Mouse (Mus musculus) MEL (cell line): ENCODE data around the gene Tufm. TPM values are rescaled to one million over a fixed set of nuclear protein-coding genes. Genes with fewer than 3 reads are reported as not detected.
A peak's percentile ranks its signal among the peaks of the same experiment; 100 is the strongest.

Experiments used
- DNase-seq: peaks from one replicate; pipeline ENCODE4 v3.0.0; 2011; ENCODE audit warnings: low read depth, low spot score
- H3K27ac ChIP-seq: 2 replicates; pipeline ENCODE4 v1.5.1; 2012; ENCODE audit warnings: low read depth, mild to moderate bottlenecking, control low read depth, low read length, moderate library complexity; ENCODE audit not compliant: control insufficient read depth
- H3K27me3 ChIP-seq, 2 experiments: fragments of 150-350 bp in 1 of 2; sonication (generic) in 1 of 2; 2 replicates each; pipeline ENCODE4 v1.6.1; 2012; ENCODE audit warnings: low read length in 2 of 2, mild to moderate bottlenecking in 2 of 2, improper control_type of control experiment in 1 of 2, moderate library complexity in 1 of 2; ENCODE audit not compliant: insufficient read depth in 2 of 2, control insufficient read depth in 1 of 2
- H3K36me3 ChIP-seq, 2 experiments: 2 replicates each; pipeline ENCODE4 v1.6.1; 2012 to 2014; ENCODE audit warnings: low read length in 2 of 2, improper control_type of control experiment in 1 of 2, inconsistent platforms in 1 of 2, mild to moderate bottlenecking in 1 of 2; ENCODE audit not compliant: insufficient read depth in 2 of 2, control insufficient read depth in 1 of 2
- H3K4me1 ChIP-seq, 2 experiments: fragments of 150-350 bp in 1 of 2; sonication (generic) in 1 of 2; 2 replicates each; pipeline ENCODE4 v1.6.1; 2012; ENCODE audit warnings: low read length in 2 of 2, improper control_type of control experiment in 1 of 2, mild to moderate bottlenecking in 1 of 2; ENCODE audit not compliant: insufficient read depth in 2 of 2, control insufficient read depth in 1 of 2
- H3K4me3 ChIP-seq, 2 experiments: fragments of 150-350 bp in 1 of 2; sonication (generic) in 1 of 2; 2 replicates each; pipeline ENCODE4 v1.5.1; 2012; ENCODE audit warnings: low read depth in 2 of 2, low read length in 2 of 2, mild to moderate bottlenecking in 2 of 2, moderate library complexity in 2 of 2, control low read depth in 1 of 2, improper control_type of control experiment in 1 of 2; ENCODE audit not compliant: control insufficient read depth in 1 of 2, insufficient read depth in 1 of 2
- H3K79me2 ChIP-seq: 2 replicates; pipeline ENCODE4 v1.6.1; 2012; ENCODE audit warnings: mild to moderate bottlenecking, low read length, moderate library complexity; ENCODE audit not compliant: control insufficient read depth, poor library complexity, insufficient read depth
- H3K9ac ChIP-seq: 2 replicates; pipeline ENCODE4 v1.6.1; 2012; ENCODE audit warnings: low read depth, mild to moderate bottlenecking, control low read depth, low read length, moderate library complexity; ENCODE audit not compliant: control insufficient read depth, poor library complexity, severe bottlenecking
- H3K9me3 ChIP-seq: fragments of 150-350 bp; sonication (generic); replicated peaks from 2 replicates; pipeline ENCODE4 v1.6.1; 2012; ENCODE audit warnings: mild to moderate bottlenecking, low read length, improper control_type of control experiment, moderate library complexity; ENCODE audit not compliant: insufficient read depth
- CHD1 ChIP-seq: IDR thresholded peaks from 2 replicates; pipeline ENCODE4 v1.6.1; 2012; ENCODE audit warnings: low read depth, mild to moderate bottlenecking, inconsistent platforms, low read length, improper control_type of control experiment
- CHD2 ChIP-seq: IDR thresholded peaks from 2 replicates; pipeline ENCODE4 v1.6.1; 2011; ENCODE audit warnings: low read length, improper control_type of control experiment
- EP300 ChIP-seq, 2 experiments: IDR thresholded peaks; 2 replicates each; pipeline ENCODE4 v1.6.1; 2011; ENCODE audit warnings: improper control_type of control experiment in 2 of 2, low read length in 2 of 2, low read depth in 1 of 2, mild to moderate bottlenecking in 1 of 2
- GABPA ChIP-seq: IDR thresholded peaks from 2 replicates; pipeline ENCODE4 v1.6.1; 2012; ENCODE audit warnings: low read depth, mild to moderate bottlenecking, inconsistent platforms, low read length, improper control_type of control experiment, moderate library complexity
- GATA1 ChIP-seq: IDR thresholded peaks from 2 replicates; pipeline ENCODE4 v1.6.1; 2011; ENCODE audit warnings: low read depth, low read length, improper control_type of control experiment
- JUND ChIP-seq: IDR thresholded peaks from 2 replicates; pipeline ENCODE4 v1.6.1; 2011; ENCODE audit warnings: low read depth, mild to moderate bottlenecking, improper control_type of control experiment, low read length
- KAT2A ChIP-seq: conservative IDR thresholded peaks from 2 replicates; pipeline ENCODE4 v1.6.1; 2012; ENCODE audit warnings: low read depth, low read length, improper control_type of control experiment, inconsistent platforms
- MAFK ChIP-seq: IDR thresholded peaks from 2 replicates; pipeline ENCODE4 v1.6.1; 2011; ENCODE audit warnings: low read depth, mild to moderate bottlenecking, low read length, improper control_type of control experiment, borderline replicate concordance
- MAX ChIP-seq: IDR thresholded peaks from 2 replicates; pipeline ENCODE4 v1.6.1; 2011; ENCODE audit warnings: low read length, improper control_type of control experiment
- MXI1 ChIP-seq: IDR thresholded peaks from 2 replicates; pipeline ENCODE4 v1.6.1; 2011; ENCODE audit warnings: mild to moderate bottlenecking, low read depth, low read length, improper control_type of control experiment
- MYB ChIP-seq: IDR thresholded peaks from 2 replicates; pipeline ENCODE4 v1.6.1; 2011; ENCODE audit warnings: mild to moderate bottlenecking, low read depth, low read length, improper control_type of control experiment
- MYC ChIP-seq: IDR thresholded peaks from 2 replicates; pipeline ENCODE4 v1.6.1; 2011; ENCODE audit warnings: low read depth, mild to moderate bottlenecking, low read length, improper control_type of control experiment, moderate library complexity
- NELFE ChIP-seq: IDR thresholded peaks from 2 replicates; pipeline ENCODE4 v1.6.1; 2011; ENCODE audit warnings: low read depth, low read length, improper control_type of control experiment
- NRF1 ChIP-seq: IDR thresholded peaks from 2 replicates; pipeline ENCODE4 v1.6.1; 2014; ENCODE audit warnings: low read depth, mild to moderate bottlenecking, inconsistent platforms, low read length, improper control_type of control experiment, moderate library complexity; ENCODE audit not compliant: poor library complexity, insufficient read depth, severe bottlenecking
- POLR2A ChIP-seq, 2 experiments: IDR thresholded peaks; 2 replicates each; pipeline ENCODE4 v1.6.1; 2011 to 2012; ENCODE audit warnings: low read length in 2 of 2, mild to moderate bottlenecking in 2 of 2, control low read depth in 1 of 2, improper control_type of control experiment in 1 of 2, low read depth in 1 of 2, moderate library complexity in 1 of 2; ENCODE audit not compliant: control insufficient read depth in 1 of 2, insufficient read depth in 1 of 2, poor library complexity in 1 of 2
- POLR2AphosphoS5 ChIP-seq: IDR thresholded peaks from 2 replicates; pipeline ENCODE4 v1.6.1; 2012; ENCODE audit warnings: low read depth, borderline replicate concordance, mild to moderate bottlenecking, inconsistent platforms, low read length, moderate library complexity, mixed read lengths
- RAD21 ChIP-seq: IDR thresholded peaks from 2 replicates; pipeline ENCODE4 v1.6.1; 2011; ENCODE audit warnings: mild to moderate bottlenecking, low read depth, low read length, improper control_type of control experiment
- SIN3A ChIP-seq: IDR thresholded peaks from 2 replicates; pipeline ENCODE4 v1.6.1; 2012; ENCODE audit warnings: low read length, improper control_type of control experiment, inconsistent platforms
- TAL1 ChIP-seq: IDR thresholded peaks from 2 replicates; pipeline ENCODE4 v1.6.1; 2012; ENCODE audit warnings: mild to moderate bottlenecking, inconsistent platforms, low read length, moderate library complexity, mixed read lengths
- TCF12 ChIP-seq: IDR thresholded peaks from 2 replicates; pipeline ENCODE4 v1.6.1; 2014; ENCODE audit warnings: low read depth, mild to moderate bottlenecking, inconsistent platforms, low read length, improper control_type of control experiment, moderate library complexity
- UBTF ChIP-seq: IDR thresholded peaks from 2 replicates; pipeline ENCODE4 v1.6.1; 2012; ENCODE audit warnings: low read depth, mild to moderate bottlenecking, inconsistent platforms, low read length, improper control_type of control experiment, moderate library complexity, borderline replicate concordance; ENCODE audit not compliant: insufficient read depth
- USF2 ChIP-seq, 2 experiments: IDR thresholded peaks; 2 replicates each; pipeline ENCODE4 v1.6.1; 2011 to 2012; ENCODE audit warnings: improper control_type of control experiment in 2 of 2, low read length in 2 of 2, borderline replicate concordance in 1 of 2, inconsistent platforms in 1 of 2, low read depth in 1 of 2, mild to moderate bottlenecking in 1 of 2; ENCODE audit not compliant: insufficient read depth in 1 of 2
- ZNF384 ChIP-seq: IDR thresholded peaks from 2 replicates; pipeline ENCODE4 v1.6.1; 2012; ENCODE audit warnings: low read depth, mild to moderate bottlenecking, inconsistent platforms, low read length, improper control_type of control experiment
- polyA plus RNA-seq, 2 experiments: library from polyadenylated mRNA; stranded (reverse) in 1 of 2; unstranded in 1 of 2; fragments of >175 nt in 1 of 2; fragments of >200 nt in 1 of 2; gene quantifications; 2 replicates each; pipeline versions ENCODE4 v1.2.1 to v1.2.4; 2012; ENCODE audit warnings: low replicate concordance in 2 of 2, low read depth in 1 of 2; ENCODE audit not compliant: insufficient read length in 2 of 2, insufficient read depth in 1 of 2, missing spikeins in 1 of 2
- total RNA-seq: library from RNA; depleted of rRNA; stranded (reverse); fragments of 300-350 nt; gene quantifications from 2 replicates; pipeline ENCODE4 v1.2.3, GENCODE M21; 2012

Gene Tufm
- total and polyA plus RNA-seq, 3 experiments = 224 to 397 TPM; not detected in 1

DNA sequence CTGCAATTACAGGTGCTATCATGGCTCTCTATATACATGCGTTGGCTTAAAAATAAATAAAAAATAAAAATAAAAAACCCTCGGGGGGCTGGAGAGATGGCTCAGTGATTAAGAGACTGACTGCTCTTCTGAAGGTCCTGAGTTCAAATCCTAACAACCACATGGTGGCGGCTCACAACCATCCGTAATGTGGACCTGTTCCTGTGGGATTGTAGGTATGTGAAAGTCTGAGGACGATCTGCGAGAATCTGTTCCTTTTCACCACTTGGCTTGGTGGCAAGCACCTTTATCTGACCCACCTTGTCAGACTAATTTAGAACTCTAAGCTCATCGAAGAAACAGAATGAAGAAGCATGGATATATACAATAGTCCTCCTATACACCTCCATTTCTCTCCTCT, 12.3 kb downstream of the Tufm start:
- Histone ChIP-seq H3K27me3 (no peaks in the 10 kb centered on the region), H3K27ac (no peak overlapping the region), H3K9ac (no peak overlapping the region), H3K4me1 (peaks cover 4 to 12% of the 10 kb centered on the region in 2 experiments; a peak in 3 of 4 replicates), H3K79me2 (peaks cover 45% of the 10 kb centered on the region), H3K36me3 (peaks cover 38 to 53% of the 10 kb centered on the region in 2 experiments), H3K9me3 (no peaks in the 10 kb centered on the region), H3K4me3 (no peak overlapping the region)
- TF ChIP-seq MYB (no peak), USF2 (IDR thresholded peaks at IDR 0.05; ENCODE audit: borderline replicate concordance in 1 of 2, insufficient read depth in 1 of 2, low read depth in 1 of 2, low read length in 2 of 2) (no peak), GATA1 (no peak), POLR2A (IDR thresholded peaks at IDR 0.05; ENCODE audit: control insufficient read depth in 1 of 2, insufficient read depth in 1 of 2, low read depth in 1 of 2, low read length in 2 of 2, poor library complexity in 1 of 2) (no peak), UBTF (no peak), ZNF384 (no peak), NRF1 (no peak), CHD2 (no peak), GABPA (no peak), RAD21 (no peak), POLR2AphosphoS5 (no peak), TAL1 (no peak), EP300 (IDR thresholded peaks at IDR 0.05; ENCODE audit: low read depth in 1 of 2, low read length in 2 of 2) (no peak), KAT2A (no peak), MAFK (no peak)
- DNase-seq = no peak

GRCm38 (mm10) chr7:126501684-126502022, 14.5 kb downstream of the Tufm start:
- H3K9ac ChIP-seq = peak overlapping the region; percentile 82
- peaks cover 42% of the 10 kb centered on the region for H3K79me2 ChIP-seq
- H3K36me3 ChIP-seq = peaks cover 35 to 37% of the 10 kb centered on the region in 2 experiments
- DNase-seq = no peak
- no peak for TF ChIP-seq JUND
- 0 out of 2 replicates have a peak, but pooled peaks have one; percentile 44 for TF ChIP-seq TCF12
- TF ChIP-seq NELFE = peak; percentile 58
- no peak for TF ChIP-seq USF2 (IDR thresholded peaks at IDR 0.05; ENCODE audit: borderline replicate concordance in 1 of 2, insufficient read depth in 1 of 2, low read depth in 1 of 2, low read length in 2 of 2)
- TF ChIP-seq EP300 (IDR thresholded peaks at IDR 0.05; ENCODE audit: low read depth in 1 of 2, low read length in 2 of 2) = peak in 1 of 2 experiments; percentile 45; a peak in 2 of 4 replicates
- TF ChIP-seq GABPA = no peak
- TF ChIP-seq POLR2A (IDR thresholded peaks at IDR 0.05; ENCODE audit: control insufficient read depth in 1 of 2, insufficient read depth in 1 of 2, low read depth in 1 of 2, low read length in 2 of 2, poor library complexity in 1 of 2) = no peak; a peak in 1 of 4 replicates
- no peak; the same call in 1 of the 2 replicates for TF ChIP-seq MYB
- no peak for TF ChIP-seq GATA1
- TF ChIP-seq ZNF384 = no peak
- TF ChIP-seq SIN3A = peak; percentile 67
- TF ChIP-seq MYC = 0 out of 2 replicates have a peak, but pooled peaks have one; percentile 17
- TF ChIP-seq TAL1 = no peak
- TF ChIP-seq CHD1 = no peak
- TF ChIP-seq MAX = peak; percentile 29; the same call in 1 of the 2 replicates
- peak; percentile 72 for TF ChIP-seq MXI1
- 0 out of 2 replicates have a peak, but pooled peaks have one; percentile 14 for TF ChIP-seq MAFK
- H3K4me3 ChIP-seq = peak overlapping the region; percentile 77 to 94
- H3K9me3 ChIP-seq = no peaks in the 10 kb centered on the region
- H3K4me1 ChIP-seq = peaks cover 4 to 12% of the 10 kb centered on the region in 2 experiments; a peak in 3 of 4 replicates
- no peaks in the 10 kb centered on the region for H3K27me3 ChIP-seq
- peak overlapping the region; percentile 94 for H3K27ac ChIP-seq
